10 mouse cellular contexts compared by ENCODE assay signal in the genomic region with DNA sequence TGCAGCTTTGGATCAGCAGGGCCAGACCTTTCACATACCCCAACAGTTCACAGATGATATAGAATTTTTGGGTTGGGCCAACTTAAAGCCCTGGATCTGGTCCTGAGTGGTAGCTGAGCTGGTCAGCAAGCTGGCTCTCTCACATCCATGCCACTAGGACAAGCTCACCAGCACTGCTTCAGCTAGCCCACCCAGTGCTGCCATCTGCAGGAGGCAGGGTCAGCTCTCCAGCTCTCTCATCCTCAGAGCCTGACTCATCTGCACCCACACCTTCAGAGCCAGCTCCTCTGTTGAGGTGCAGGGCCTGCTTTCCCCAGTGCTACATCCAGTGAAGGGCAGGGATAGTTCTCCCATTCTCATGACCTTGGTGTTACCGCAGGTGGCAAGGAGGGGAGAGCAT. TPM values are rescaled to one million over a fixed set of nuclear protein-coding genes. Genes with fewer than 3 reads are reported as not detected.
DNase-seq lines count a peak whose midpoint lies in the region; ATAC-seq and TF ChIP-seq lines count a peak whose summit lies in the region.
"Had no signal": no experiment of that assay in that cellular context is flagged by ENCODE, and none has a peak within 500 bp of the region (broad histone marks: within the 10 kb centered on the region; RNA-seq: fewer than 3 reads in every experiment).

No protein-coding gene starts in this region.

- no peaks in the 10 kb centered on the region for H3K27me3 ChIP-seq in heart, postnatal 0 days (ENCODE audit: control insufficient read depth, insufficient read depth, low read length)
- H3K27me3 ChIP-seq in heart, embryonic 11.5 days (ENCODE audit: control insufficient read depth, insufficient read depth, low read length), result no peaks in the 10 kb centered on the region
- no peaks in the 10 kb centered on the region for H3K27me3 ChIP-seq in embryonic facial prominence, embryonic 15.5 days
- H3K27me3 ChIP-seq: heart, embryonic 13.5 days; limb, embryonic 15.5 days had no signal

- 60% methylated on average over 1 of the region's 1 CpGs for WGBS in heart, postnatal 0 days
- 83% methylated on average over 1 of the region's 1 CpGs for WGBS in heart, embryonic 11.5 days (ENCODE audit: insufficient replicate concordance)
- 67% methylated on average over 1 of the region's 1 CpGs for WGBS in embryonic facial prominence, embryonic 15.5 days

- no peak overlapping the region for H3K27ac ChIP-seq in heart, postnatal 0 days (ENCODE audit: low read depth)
- H3K27ac ChIP-seq in heart, embryonic 11.5 days (ENCODE audit: low read depth, low read length), result no peak overlapping the region
- 0 out of 2 replicates have a peak overlapping the region, but pooled peaks have one; percentile 1 for H3K27ac ChIP-seq in embryonic facial prominence, embryonic 15.5 days (replicated peaks)
- H3K27ac ChIP-seq: heart, embryonic 13.5 days; limb, embryonic 15.5 days had no signal

- H3K9ac ChIP-seq in heart, postnatal 0 days (replicated peaks; ENCODE audit: low read depth, low read length), result no peak overlapping the region
- no peak overlapping the region for H3K9ac ChIP-seq in heart, embryonic 11.5 days (ENCODE audit: low read depth, low read length)
- H3K9ac ChIP-seq in embryonic facial prominence, embryonic 15.5 days, result no peak overlapping the region
- H3K9ac ChIP-seq: heart, embryonic 13.5 days; limb, embryonic 15.5 days had no signal

- TF ChIP-seq EP300 in heart, postnatal 0 days (IDR thresholded peaks at IDR 0.05; ENCODE audit: low read depth), result no peak

- no peak for DNase-seq in heart, postnatal 0 days (ENCODE audit: low spot score)
- DNase-seq in right cerebral cortex, adult 18-20 months, result peak; percentile 15
- no peak for DNase-seq in right cerebral cortex, postnatal 25 days
- peak; percentile 24 to 32 for DNase-seq in thymus, postnatal 36 days
- DNase-seq in ovary, postnatal 10 days (ENCODE audit: low spot score), result no peak
- no peak for DNase-seq in gastrocnemius, postnatal 36 days

- peak; percentile 29 for TF ChIP-seq CTCF in heart, postnatal 0 days (IDR thresholded peaks at IDR 0.05; ENCODE audit: low read depth)

- no peak for ATAC-seq in heart, postnatal 0 days (ENCODE audit: insufficient read depth, low read depth)
- no peak for ATAC-seq in heart, embryonic 11.5 days (replicated peaks; ENCODE audit: insufficient number of reproducible peaks, low FRiP score, low TSS enrichment)
- ATAC-seq in embryonic facial prominence, embryonic 15.5 days (ENCODE audit: insufficient number of reproducible peaks, low FRiP score, low TSS enrichment, low read depth), result peak; percentile 19; the same call in 1 of the 2 replicates

- H3K36me3 ChIP-seq in heart, postnatal 0 days (replicated peaks; ENCODE audit: control insufficient read depth, insufficient read depth, low read length), result no peaks in the 10 kb centered on the region
- no peaks in the 10 kb centered on the region for H3K36me3 ChIP-seq in heart, embryonic 11.5 days (ENCODE audit: control insufficient read depth, insufficient read depth, low read length)
- H3K36me3 ChIP-seq in embryonic facial prominence, embryonic 15.5 days, result no peaks in the 10 kb centered on the region
- H3K36me3 ChIP-seq: heart, embryonic 13.5 days; limb, embryonic 15.5 days had no signal

- no peak overlapping the region for H3K4me3 ChIP-seq in heart, postnatal 0 days (ENCODE audit: low read depth, low read length)
- no peak overlapping the region for H3K4me3 ChIP-seq in heart, embryonic 11.5 days (ENCODE audit: low read depth, low read length)
- H3K4me3 ChIP-seq in embryonic facial prominence, embryonic 15.5 days (replicated peaks), result no peak overlapping the region
- H3K4me3 ChIP-seq: heart, embryonic 13.5 days; limb, embryonic 15.5 days had no signal

- no peaks in the 10 kb centered on the region for H3K9me3 ChIP-seq in heart, postnatal 0 days (replicated peaks; ENCODE audit: control insufficient read depth, low read length)
- H3K9me3 ChIP-seq in heart, embryonic 11.5 days (replicated peaks; ENCODE audit: control insufficient read depth, low read length), result no peaks in the 10 kb centered on the region
- no peaks in the 10 kb centered on the region for H3K9me3 ChIP-seq in embryonic facial prominence, embryonic 15.5 days (replicated peaks)
- H3K9me3 ChIP-seq: heart, embryonic 13.5 days; limb, embryonic 15.5 days had no signal

- no peak overlapping the region for H3K4me2 ChIP-seq in heart, postnatal 0 days (ENCODE audit: low read depth, low read length)
- H3K4me2 ChIP-seq in heart, embryonic 11.5 days, result no peak overlapping the region
- no peak overlapping the region for H3K4me2 ChIP-seq in embryonic facial prominence, embryonic 15.5 days (replicated peaks)
- H3K4me2 ChIP-seq: heart, embryonic 13.5 days; limb, embryonic 15.5 days had no signal

- intact Hi-C loops in gastrocnemius, postnatal 36 days (cut with DNase I), result no loop called here

- no peaks in the 10 kb centered on the region for H3K4me1 ChIP-seq in heart, postnatal 0 days (ENCODE audit: control insufficient read depth, insufficient read depth)
- H3K4me1 ChIP-seq in heart, embryonic 11.5 days (ENCODE audit: control insufficient read depth, insufficient read depth, low read length), result no peaks in the 10 kb centered on the region
- H3K4me1 ChIP-seq in embryonic facial prominence, embryonic 15.5 days, result no peaks in the 10 kb centered on the region
- H3K4me1 ChIP-seq: heart, embryonic 13.5 days had no signal

RNA-seq across cellular contexts. Expression of a gene that starts 23.6 kb away (rescaled TPM):
- 53.2 and 74.0 TPM in 2 replicates for total RNA-seq in heart, postnatal 0 days (2014; rRNA removed; ENCODE audit: low replicate concordance)
- polyA plus RNA-seq in heart, postnatal 0 days (2015; fragmentation: Nextera tagmentation; extraction: Ambion mirVana), result 144 and 147 TPM in 2 replicates
- 175 and 184 TPM in 2 replicates for polyA plus RNA-seq in heart, embryonic 11.5 days (2014; fragmentation: Nextera tagmentation; extraction: Ambion mirVana)
- polyA plus RNA-seq in embryonic facial prominence, embryonic 15.5 days (2015; fragmentation: Nextera tagmentation; extraction: Ambion mirVana), result 194 and 197 TPM in 2 replicates
- total RNA-seq in gastrocnemius, postnatal 36 days (2021), result 10 to 100 TPM; 24.8 to 31.4 TPM

RNA-seq across cellular contexts. Expression of a gene that starts 24.7 kb away (rescaled TPM):
- total RNA-seq in heart, postnatal 0 days (2014; rRNA removed; ENCODE audit: low replicate concordance), result 0.19 and 3.4 TPM in 2 replicates
- 2.3 and 3.3 TPM in 2 replicates for polyA plus RNA-seq in heart, postnatal 0 days (2015; fragmentation: Nextera tagmentation; extraction: Ambion mirVana)
- polyA plus RNA-seq in heart, embryonic 11.5 days (2014; fragmentation: Nextera tagmentation; extraction: Ambion mirVana), result 1.1 and 2.6 TPM in 2 replicates
- 4.2 and 4.9 TPM in 2 replicates for polyA plus RNA-seq in embryonic facial prominence, embryonic 15.5 days (2015; fragmentation: Nextera tagmentation; extraction: Ambion mirVana)
- 1 to 10 TPM; 3.8 to 5.5 TPM for total RNA-seq in gastrocnemius, postnatal 36 days (2021)

RNA-seq across cellular contexts. Expression of a gene that starts 24.9 kb away (rescaled TPM):
- total RNA-seq in heart, postnatal 0 days (2014; rRNA removed; ENCODE audit: low replicate concordance), result 2.7 TPM in 1 of 2 replicates, not detected in the other
- 3.4 TPM in 2 replicates for polyA plus RNA-seq in heart, postnatal 0 days (2015; fragmentation: Nextera tagmentation; extraction: Ambion mirVana)
- 2.9 and 3.3 TPM in 2 replicates for polyA plus RNA-seq in heart, embryonic 11.5 days (2014; fragmentation: Nextera tagmentation; extraction: Ambion mirVana)
- polyA plus RNA-seq in embryonic facial prominence, embryonic 15.5 days (2015; fragmentation: Nextera tagmentation; extraction: Ambion mirVana), result 3.3 and 5.1 TPM in 2 replicates
- 1 to 10 TPM; 1.4 to 1.5 TPM for total RNA-seq in gastrocnemius, postnatal 36 days (2021)

RNA-seq across cellular contexts. Expression of a gene that starts 47.7 kb away (rescaled TPM):
- 0.34 and 1.5 TPM in 2 replicates for total RNA-seq in heart, postnatal 0 days (2014; rRNA removed; ENCODE audit: low replicate concordance)
- 5.2 and 6.2 TPM in 2 replicates for polyA plus RNA-seq in heart, postnatal 0 days (2015; fragmentation: Nextera tagmentation; extraction: Ambion mirVana)
- polyA plus RNA-seq in heart, embryonic 11.5 days (2014; fragmentation: Nextera tagmentation; extraction: Ambion mirVana), result 7.9 and 11.5 TPM in 2 replicates
- polyA plus RNA-seq in embryonic facial prominence, embryonic 15.5 days (2015; fragmentation: Nextera tagmentation; extraction: Ambion mirVana), result 11.3 and 12.7 TPM in 2 replicates
- 1 to 10 TPM; 1.0 to 1.2 TPM for total RNA-seq in gastrocnemius, postnatal 36 days (2021)

RNA-seq across cellular contexts. Expression of a gene that starts 49.4 kb away (rescaled TPM):
- total RNA-seq in heart, postnatal 0 days (2014; rRNA removed; ENCODE audit: low replicate concordance), result 6.2 and 7.8 TPM in 2 replicates
- polyA plus RNA-seq in heart, postnatal 0 days (2015; fragmentation: Nextera tagmentation; extraction: Ambion mirVana), result 12.6 and 14.6 TPM in 2 replicates
- 14.3 and 17.1 TPM in 2 replicates for polyA plus RNA-seq in heart, embryonic 11.5 days (2014; fragmentation: Nextera tagmentation; extraction: Ambion mirVana)
- polyA plus RNA-seq in embryonic facial prominence, embryonic 15.5 days (2015; fragmentation: Nextera tagmentation; extraction: Ambion mirVana), result 15.7 and 18.2 TPM in 2 replicates
- 1 to 10 TPM; 3.9 to 4.4 TPM for total RNA-seq in gastrocnemius, postnatal 36 days (2021)

Comparison
In these comparisons a context has a peak if more than half of its experiments do, and no peak if none do; other contexts are left out.
1. DNase-seq: peak in right cerebral cortex, adult 18-20 months (single experiment) and thymus, postnatal 36 days (2 of 2); none in heart, postnatal 0 days (single experiment), right cerebral cortex, postnatal 25 days (single experiment), ovary, postnatal 10 days (single experiment) and gastrocnemius, postnatal 36 days (0 of 2).